Mouse (Mus musculus) cerebellum, adult 8-10 months (tissue): ENCODE data around the gene Olfr105-ps.

ENCODE experiments used
- DNase-seq: peaks from one replicate; pipeline ENCODE4 v3.0.0; 2022

Olfr105-ps gene

DNA sequence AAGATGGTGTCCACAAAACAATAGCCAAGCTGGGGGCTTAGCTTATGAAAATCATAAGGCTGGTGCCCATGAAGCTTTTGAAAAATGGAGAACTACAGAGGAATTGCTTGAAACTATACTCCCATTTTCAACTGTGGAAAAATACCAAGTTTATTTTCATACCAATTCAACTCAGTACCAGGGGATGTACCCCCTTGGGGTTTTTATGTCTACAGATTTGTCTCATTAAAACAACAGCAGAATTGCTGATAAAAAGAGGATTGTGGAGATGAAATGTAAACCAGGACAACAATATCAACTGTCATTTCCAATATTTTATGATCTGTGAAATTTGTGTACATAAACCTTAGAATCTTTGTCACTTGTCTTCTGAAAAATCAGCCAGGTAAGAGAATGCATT lies at the start of gene Olfr105-ps:
TSS of gene Olfr105-ps (plus strand) at position 301 of the 400 bp plus-strand sequence.
- DNase-seq: no peak

DNA sequence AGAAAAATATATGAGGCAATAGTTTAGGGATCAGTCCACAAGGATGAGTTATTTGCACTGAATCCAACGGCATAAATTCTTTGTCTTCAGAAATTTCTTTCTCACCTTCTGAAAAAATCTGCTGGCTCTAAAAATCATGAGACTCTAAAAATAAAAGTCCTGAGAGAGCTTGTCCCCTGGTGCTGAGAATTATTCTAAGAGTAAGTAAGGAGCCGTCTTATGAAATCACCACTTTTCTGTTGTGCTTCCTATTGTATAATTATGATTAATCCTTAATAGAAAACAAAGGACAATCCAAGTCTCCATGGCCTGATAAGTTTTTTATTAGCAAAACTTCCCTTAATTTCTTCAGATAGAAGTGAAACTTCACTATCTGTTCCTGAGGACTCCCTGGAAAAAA lies 39.2 kb upstream of the Olfr105-ps start, which contains the start of gene Olfr103:
TSS of gene Olfr103 (minus strand) at position 101 of the 400 bp plus-strand sequence.
- DNase-seq: no peak

DNA sequence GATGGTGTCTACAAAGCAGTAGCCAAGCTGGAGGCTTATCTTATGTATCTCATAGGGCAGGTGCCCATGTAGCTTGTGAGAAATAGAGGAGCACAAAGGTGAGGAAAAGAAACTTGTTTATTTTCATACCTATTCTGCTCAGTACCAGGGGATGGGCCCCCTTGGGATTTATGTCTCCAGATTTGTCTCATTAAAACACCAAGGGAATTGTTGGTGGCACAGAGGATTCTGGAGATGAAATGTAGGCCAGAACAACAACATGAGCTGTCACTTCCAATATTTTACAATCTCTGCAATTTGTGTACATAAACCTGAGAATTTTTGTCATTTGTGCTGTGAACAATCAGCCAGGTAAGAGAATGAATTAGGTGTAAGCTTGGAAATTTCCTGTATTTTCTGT lies 19.6 kb upstream of the Olfr105-ps start, which contains the start of gene Olfr104-ps:
TSS of gene Olfr104-ps (plus strand) at position 301 of the 400 bp plus-strand sequence.
- no peak for DNase-seq

DNA sequence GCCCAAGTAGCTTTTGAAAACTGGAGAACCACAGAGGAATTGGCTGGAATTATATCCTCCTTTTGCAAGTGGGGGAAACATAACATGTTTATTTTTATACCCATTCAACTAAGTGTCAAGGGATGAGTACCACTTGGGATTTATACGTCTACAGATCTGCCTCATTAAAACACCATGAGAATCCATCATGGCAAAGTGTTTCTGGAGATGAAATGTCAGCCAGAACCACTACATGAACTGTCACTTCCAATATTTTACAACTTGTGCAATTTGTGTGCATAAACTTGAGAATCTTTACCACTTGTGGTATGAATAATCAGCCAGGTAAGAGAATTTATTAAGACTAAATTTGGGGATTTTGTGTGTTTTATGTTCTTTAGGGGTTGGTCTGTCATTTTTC lies 11.3 kb downstream of the Olfr105-ps start, which contains the start of gene Olfr106-ps:
TSS of gene Olfr106-ps (plus strand) at position 301 of the 400 bp plus-strand sequence.
- no peak for DNase-seq

DNA sequence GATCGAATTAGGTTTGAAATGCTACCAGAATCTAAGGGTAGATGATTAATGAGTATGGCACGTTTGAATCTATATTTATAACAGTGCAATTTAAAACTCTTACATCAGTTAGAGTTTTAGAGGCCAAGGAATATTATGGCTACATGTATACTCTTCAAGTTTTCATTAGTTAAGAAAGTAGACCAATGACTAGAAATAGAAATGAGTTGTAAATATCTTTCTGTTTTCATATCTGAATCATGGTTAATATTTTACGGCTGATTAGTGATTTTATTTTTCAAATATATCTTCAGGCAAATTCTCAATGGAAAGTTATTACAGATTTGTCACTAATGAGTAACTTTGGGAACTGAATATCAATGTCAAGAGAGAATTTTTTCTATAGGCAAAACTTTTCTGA lies 20.1 kb downstream of the Olfr105-ps start, which contains the start of gene Olfr107:
TSS of gene Olfr107 (plus strand) at position 301 of the 400 bp plus-strand sequence.
- no peak for DNase-seq

DNA sequence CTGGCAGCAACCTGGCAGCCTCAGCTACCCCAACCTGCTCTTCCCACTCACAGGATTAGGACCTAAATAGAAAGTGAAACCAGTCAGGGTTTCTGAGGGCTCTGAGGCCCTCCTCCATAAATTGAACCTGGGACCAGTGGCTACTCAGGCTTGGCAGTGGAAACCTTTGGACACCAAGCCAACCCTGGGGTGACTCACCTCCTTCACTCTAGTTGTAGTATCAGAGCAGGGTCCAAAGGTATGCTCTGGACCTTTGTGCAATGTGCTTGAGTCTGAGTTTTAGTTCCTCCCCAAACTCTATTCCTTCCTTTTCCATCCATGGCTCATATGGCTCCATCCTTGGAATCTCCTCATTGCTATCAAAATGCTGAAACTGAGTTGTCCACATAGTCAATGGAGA lies 34.5 kb downstream of the Olfr105-ps start:
- DNase-seq: no peak
